Mouse (Mus musculus): Measurements from ENCODE around the gene Mapk8.

Gene Mapk8

GRCm38 (mm10) chr14:33398065-33398860, 48.7 kb downstream of the Mapk8 start:
- DNase-seq (ENCODE audit: low read depth, low spot score) = no peak

- DNase-seq (ENCODE audit: low read depth, low spot score) = peak; percentile 83
These were observed 66.0 kb downstream of the Mapk8 start for GRCm38 (mm10) chr14:33380830-33381457.

DNA sequence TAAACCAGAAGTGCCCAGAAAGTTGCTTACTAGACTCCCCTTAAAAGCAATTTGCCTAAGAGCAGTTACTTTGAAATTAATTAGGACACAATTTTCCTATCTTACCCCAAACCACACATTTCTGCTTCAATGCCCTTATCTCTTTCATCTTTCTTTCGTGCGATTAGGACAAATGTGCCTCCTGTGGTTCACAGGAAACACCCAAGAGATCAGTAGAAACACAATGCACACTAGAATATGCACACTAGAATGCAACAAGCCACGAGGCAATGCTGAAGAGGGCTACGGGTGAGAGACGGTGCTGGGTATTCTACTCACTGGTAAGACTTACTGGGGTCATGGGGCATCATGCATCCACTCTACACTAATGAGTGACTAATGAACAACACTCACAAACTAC, 68.2 kb downstream of the Mapk8 start:
- DNase-seq (ENCODE audit: low read depth, low spot score) = no peak

DNA sequence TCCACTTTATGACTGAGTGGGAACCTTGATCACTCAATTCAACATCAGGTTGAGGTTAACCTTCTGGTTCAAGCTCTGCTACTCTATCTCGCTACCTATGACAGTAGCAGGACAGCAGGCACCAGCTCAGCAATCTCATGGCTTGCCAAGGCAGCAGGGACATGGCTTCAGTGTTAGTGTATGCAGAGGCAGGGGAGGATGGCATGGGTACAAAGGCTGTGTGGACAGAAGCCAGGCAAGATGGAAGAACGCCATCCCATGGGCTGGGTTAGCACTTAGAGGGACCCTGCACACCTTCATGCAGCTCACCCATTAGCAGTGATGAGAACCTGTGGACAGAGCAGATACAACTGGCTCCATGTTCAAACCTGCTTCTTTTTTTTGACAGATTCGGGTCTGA, 69.7 kb downstream of the Mapk8 start:
- DNase-seq (ENCODE audit: low read depth, low spot score) = no peak

DNA sequence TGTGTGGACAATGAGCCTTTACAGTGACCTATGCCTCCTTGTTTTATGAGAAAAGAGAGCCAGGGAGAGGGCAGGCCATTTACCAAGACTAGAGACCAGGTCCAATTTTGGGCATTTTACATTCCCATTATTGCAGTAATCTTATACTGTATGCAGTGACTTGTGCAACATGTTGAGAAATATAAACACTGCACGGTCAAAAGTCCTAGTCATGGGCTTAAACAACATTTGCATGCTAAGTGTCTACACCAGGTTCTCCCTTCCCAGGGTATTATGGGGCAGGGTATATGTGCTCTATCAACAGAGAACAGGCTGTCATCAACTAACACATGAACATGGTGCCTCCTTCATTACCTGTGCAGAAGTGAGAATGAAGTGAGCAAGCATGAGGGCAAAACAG, 72.9 kb downstream of the Mapk8 start:
- DNase-seq (ENCODE audit: low read depth, low spot score) = no peak

DNA sequence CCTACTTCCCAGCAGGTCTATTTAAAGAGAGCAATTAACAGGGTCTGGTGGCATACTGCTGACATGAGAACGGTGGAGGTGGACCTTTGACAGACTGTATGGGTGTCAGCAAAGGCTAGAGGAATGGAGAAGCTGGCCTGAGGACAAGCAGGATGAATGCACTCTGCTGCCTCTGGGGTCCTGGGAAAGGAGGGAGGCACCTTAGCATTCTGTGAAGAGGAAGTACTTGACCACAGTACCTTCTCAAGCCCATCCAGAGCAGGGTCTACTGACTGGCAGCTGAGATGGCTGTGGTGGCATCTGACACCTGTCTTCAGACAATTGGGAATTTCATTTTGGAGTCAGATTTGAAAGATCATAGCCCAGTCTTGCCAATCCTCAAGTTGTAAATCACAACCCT, 73.7 kb downstream of the Mapk8 start:
- DNase-seq (ENCODE audit: low read depth, low spot score) = no peak

- peak; percentile 89 for DNase-seq (ENCODE audit: low read depth, low spot score)
These were observed 75.7 kb downstream of the Mapk8 start for GRCm38 (mm10) chr14:33371248-33371647.

GRCm38 (mm10) chr14:33370056-33370455, 76.9 kb downstream of the Mapk8 start:
- peak; percentile 57 for DNase-seq (ENCODE audit: low read depth, low spot score)

- no peak for DNase-seq (ENCODE audit: low read depth, low spot score)
These were observed 77.6 kb downstream of the Mapk8 start for GRCm38 (mm10) chr14:33369375-33369774.

GRCm38 (mm10) chr14:33366891-33367777, 79.8 kb downstream of the Mapk8 start:
- no peak for DNase-seq (ENCODE audit: low read depth, low spot score)

GRCm38 (mm10) chr14:33364061-33364460, 82.9 kb downstream of the Mapk8 start:
- DNase-seq (ENCODE audit: low read depth, low spot score) = no peak

DNA sequence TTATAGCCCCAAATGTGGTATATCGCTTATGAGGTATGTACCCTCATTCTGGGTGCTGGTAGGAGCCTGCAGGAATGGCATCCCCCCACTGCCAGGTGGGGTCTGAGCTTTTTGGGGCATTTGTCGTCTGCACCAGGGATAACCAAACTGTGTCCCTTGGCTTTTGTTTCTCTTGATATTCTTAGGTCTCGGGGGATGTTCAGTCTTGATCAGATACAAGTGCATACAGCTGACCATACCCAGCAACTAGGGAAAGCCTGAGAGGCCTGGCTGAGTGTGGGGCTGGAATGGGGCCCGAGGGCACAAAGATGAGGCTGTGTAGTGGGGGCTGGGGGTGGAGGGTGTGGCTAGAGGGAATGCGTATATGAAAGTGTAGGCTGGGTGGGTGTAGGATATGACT, 83.3 kb downstream of the Mapk8 start:
- no peak for DNase-seq (ENCODE audit: low read depth, low spot score)

GRCm38 (mm10) chr14:33362807-33363206, 84.2 kb downstream of the Mapk8 start:
- no peak for DNase-seq (ENCODE audit: low read depth, low spot score)

- no peak for DNase-seq (ENCODE audit: low read depth, low spot score)
These were observed 84.8 kb downstream of the Mapk8 start for GRCm38 (mm10) chr14:33362122-33362521.

- DNase-seq (ENCODE audit: low read depth, low spot score) = no peak
These were observed 85.4 kb downstream of the Mapk8 start for GRCm38 (mm10) chr14:33361546-33361945.

- DNase-seq (ENCODE audit: low read depth, low spot score) = no peak
These were observed 88.1 kb downstream of the Mapk8 start for GRCm38 (mm10) chr14:33358891-33359290.

- DNase-seq (ENCODE audit: low read depth, low spot score) = peak; percentile 45
These were observed 89.2 kb downstream of the Mapk8 start for GRCm38 (mm10) chr14:33357600-33358368.

GRCm38 (mm10) chr14:33355276-33355675, 91.7 kb downstream of the Mapk8 start:
- no peak for DNase-seq (ENCODE audit: low read depth, low spot score)

- DNase-seq (ENCODE audit: low read depth, low spot score) = no peak
These were observed 94.1 kb downstream of the Mapk8 start for GRCm38 (mm10) chr14:33352890-33353289.

DNA sequence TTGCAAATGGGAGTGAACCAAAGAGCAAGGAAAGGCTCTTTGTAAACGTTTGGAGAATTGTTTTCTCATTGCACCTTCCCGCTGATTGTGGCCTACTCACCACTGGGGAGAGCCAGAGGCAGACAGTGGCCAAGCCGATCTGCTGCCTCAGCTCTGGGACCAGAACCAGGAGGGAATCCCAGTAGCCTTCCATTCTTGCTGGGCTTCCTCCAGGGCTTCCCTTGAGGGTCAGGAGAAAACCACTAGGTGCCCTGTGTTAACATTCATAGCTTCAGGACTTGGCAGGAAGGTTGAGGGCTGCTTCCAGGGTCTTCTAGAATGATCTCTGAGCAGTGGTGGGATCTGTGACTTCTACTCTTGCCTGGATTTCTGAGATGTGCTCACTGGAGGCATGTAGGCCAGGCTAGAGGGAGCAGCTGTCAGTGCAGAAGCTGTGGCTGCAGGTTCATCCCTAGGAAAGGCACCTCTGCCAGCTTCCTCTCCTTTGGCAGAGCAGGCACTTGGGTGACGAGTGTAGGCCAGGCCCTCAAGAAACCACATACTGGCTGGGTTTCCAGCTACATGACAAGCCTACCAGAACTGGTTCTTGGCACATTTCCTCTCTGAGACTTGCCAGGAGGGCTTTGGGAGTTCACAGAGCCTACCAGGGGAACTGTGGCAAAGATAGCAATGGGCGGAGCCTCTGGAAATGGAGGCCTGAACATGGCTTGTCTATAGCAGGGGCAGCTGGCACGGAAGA, 94.8 kb downstream of the Mapk8 start:
- peak; percentile 28 for DNase-seq (ENCODE audit: low read depth, low spot score)

DNA sequence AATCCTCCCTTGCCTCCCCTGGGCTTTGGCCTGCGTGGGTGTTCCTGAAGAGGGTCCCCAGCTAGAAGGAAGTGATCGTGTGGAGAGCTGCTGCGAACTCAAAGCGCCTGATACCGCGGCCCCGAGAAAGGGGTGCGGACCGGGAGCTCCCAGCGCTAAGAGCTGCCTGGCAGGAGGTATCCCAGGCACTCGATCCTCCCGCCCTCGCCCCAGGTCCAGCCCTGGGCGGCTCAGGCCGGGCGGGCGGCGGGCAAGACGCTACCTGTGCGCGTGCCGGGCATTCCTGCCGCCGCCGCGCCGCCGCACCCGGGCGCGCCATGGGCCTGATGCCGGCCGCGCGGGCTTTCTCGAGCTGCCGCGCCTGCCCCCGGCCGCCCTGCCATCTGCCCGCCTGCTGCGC, 95.9 kb downstream of the Mapk8 start:
- no peak for DNase-seq (ENCODE audit: low read depth, low spot score)

Data from brain, adult 2 months (tissue).